Mouse (Mus musculus) forebrain, embryonic 13.5 days (tissue): ENCODE results near the gene Chrd. TPM values are rescaled to one million over a fixed set of nuclear protein-coding genes. Genes with fewer than 3 reads are reported as not detected.
A peak's percentile ranks its signal among the peaks of the same experiment; 100 is the strongest.

Experiments
- ATAC-seq: fragments of 200-750 bp; cut with Nextera tagmentation; 2 replicates; pipeline ENCODE4 v1.8.0; 2017
- H3K27ac ChIP-seq: fragments of 300-500 bp; sonication (generic); 2 replicates; pipeline ENCODE4 v1.5.1; 2015; ENCODE audit warnings: inconsistent platforms, mild to moderate bottlenecking, moderate library complexity
- H3K27me3 ChIP-seq: fragments of 300-500 bp; sonication (generic); 2 replicates; pipeline ENCODE4 v1.6.1; 2015; ENCODE audit warnings: mild to moderate bottlenecking, inconsistent platforms
- H3K36me3 ChIP-seq: fragments of 300-500 bp; sonication (generic); 2 replicates; pipeline ENCODE4 v1.6.1; 2015; ENCODE audit warnings: mild to moderate bottlenecking, inconsistent platforms; ENCODE audit not compliant: poor library complexity, severe bottlenecking
- H3K4me1 ChIP-seq: fragments of 300-500 bp; sonication (generic); 2 replicates; pipeline ENCODE4 v1.6.1; 2015; ENCODE audit warnings: inconsistent platforms
- H3K4me2 ChIP-seq: fragments of 300-500 bp; sonication (generic); 2 replicates; pipeline ENCODE4 v1.6.1; 2015; ENCODE audit warnings: inconsistent platforms, mild to moderate bottlenecking, moderate library complexity
- H3K4me3 ChIP-seq: fragments of 300-500 bp; sonication (generic); 2 replicates; pipeline ENCODE4 v1.5.1; 2015; ENCODE audit warnings: mild to moderate bottlenecking, inconsistent platforms
- H3K9ac ChIP-seq: fragments of 300-500 bp; sonication (generic); 2 replicates; pipeline ENCODE4 v1.6.1; 2015; ENCODE audit warnings: mild to moderate bottlenecking, inconsistent platforms
- H3K9me3 ChIP-seq: fragments of 300-500 bp; sonication (generic); replicated peaks from 2 replicates; pipeline ENCODE4 v1.6.1; 2016; ENCODE audit warnings: inconsistent platforms
- WGBS: fragments of 180-500 bp; shearing (Covaris S2); methylation state at CpG from one replicate; pipeline ENCODE4 v1.1.7; 2015; 5-methylcytosine and 5-hydroxymethylcytosine counted together
- polyA plus RNA-seq: library from polyadenylated mRNA; unstranded; fragments of >200 nt; fragmentation: Nextera tagmentation; extraction: Ambion mirVana; gene quantifications from 2 replicates; pipeline ENCODE4 v1.2.1, GENCODE M21; 2015

The Chrd gene
- polyA plus RNA-seq, 1 experiment from 2014 or later: 1.8 TPM

GRCm38 (mm10) chr16:20712889-20713288 lies 20.0 kb upstream of the Chrd start:
- no peak overlapping the region for H3K27ac ChIP-seq
- H3K9ac ChIP-seq: no peak overlapping the region
- H3K9me3 ChIP-seq: no peaks in the 10 kb centered on the region
- peaks cover 41% of the 10 kb centered on the region for H3K36me3 ChIP-seq
- no peak for ATAC-seq
- no peak overlapping the region for H3K4me3 ChIP-seq
- H3K4me1 ChIP-seq: peaks cover 37% of the 10 kb centered on the region
- no peak overlapping the region for H3K4me2 ChIP-seq
- no peaks in the 10 kb centered on the region for H3K27me3 ChIP-seq
- 91% methylated on average over 7 of the region's 7 CpGs for WGBS

GRCm38 (mm10) chr16:20714307-20715080 lies 18.4 kb upstream of the Chrd start:
- Histone ChIP-seq H3K4me2 (peak overlapping the region; percentile 89), H3K9ac (peak overlapping the region; percentile 83; the same call in 1 of the 2 replicates), H3K9me3 (no peaks in the 10 kb centered on the region), H3K4me1 (peaks cover 47% of the 10 kb centered on the region), H3K4me3 (peak overlapping the region; percentile 64), H3K36me3 (peaks cover 37% of the 10 kb centered on the region), H3K27ac (no peak overlapping the region), H3K27me3 (no peaks in the 10 kb centered on the region)
- WGBS: 25% methylated on average over 11 of the region's 11 CpGs
- ATAC-seq: no peak

- peak overlapping the region; percentile 89 for H3K4me2 ChIP-seq
- peak overlapping the region; percentile 83 for H3K9ac ChIP-seq
- H3K4me1 ChIP-seq: peaks cover 47% of the 10 kb centered on the region
- H3K27ac ChIP-seq: no peak overlapping the region
- H3K4me3 ChIP-seq: peak overlapping the region; percentile 64
- no peak for ATAC-seq
- no peaks in the 10 kb centered on the region for H3K27me3 ChIP-seq
- H3K36me3 ChIP-seq: peaks cover 31% of the 10 kb centered on the region
- WGBS: 67% methylated on average over 2 of the region's 2 CpGs
- no peaks in the 10 kb centered on the region for H3K9me3 ChIP-seq
Observed at GRCm38 (mm10) chr16:20715161-20715560, 17.8 kb upstream of the Chrd start.

- Histone ChIP-seq H3K9ac (peak overlapping the region; percentile 83), H3K27ac (peak overlapping the region; percentile 91), H3K4me1 (peaks cover 47% of the 10 kb centered on the region), H3K36me3 (peaks cover 27% of the 10 kb centered on the region), H3K9me3 (no peaks in the 10 kb centered on the region), H3K4me2 (peak overlapping the region; percentile 89), H3K4me3 (peak overlapping the region; percentile 64), H3K27me3 (no peaks in the 10 kb centered on the region)
- ATAC-seq: no peak
- WGBS: under 1% methylated on average over 8 of the region's 12 CpGs
Observed at GRCm38 (mm10) chr16:20715566-20715965, 17.4 kb upstream of the Chrd start.

DNA sequence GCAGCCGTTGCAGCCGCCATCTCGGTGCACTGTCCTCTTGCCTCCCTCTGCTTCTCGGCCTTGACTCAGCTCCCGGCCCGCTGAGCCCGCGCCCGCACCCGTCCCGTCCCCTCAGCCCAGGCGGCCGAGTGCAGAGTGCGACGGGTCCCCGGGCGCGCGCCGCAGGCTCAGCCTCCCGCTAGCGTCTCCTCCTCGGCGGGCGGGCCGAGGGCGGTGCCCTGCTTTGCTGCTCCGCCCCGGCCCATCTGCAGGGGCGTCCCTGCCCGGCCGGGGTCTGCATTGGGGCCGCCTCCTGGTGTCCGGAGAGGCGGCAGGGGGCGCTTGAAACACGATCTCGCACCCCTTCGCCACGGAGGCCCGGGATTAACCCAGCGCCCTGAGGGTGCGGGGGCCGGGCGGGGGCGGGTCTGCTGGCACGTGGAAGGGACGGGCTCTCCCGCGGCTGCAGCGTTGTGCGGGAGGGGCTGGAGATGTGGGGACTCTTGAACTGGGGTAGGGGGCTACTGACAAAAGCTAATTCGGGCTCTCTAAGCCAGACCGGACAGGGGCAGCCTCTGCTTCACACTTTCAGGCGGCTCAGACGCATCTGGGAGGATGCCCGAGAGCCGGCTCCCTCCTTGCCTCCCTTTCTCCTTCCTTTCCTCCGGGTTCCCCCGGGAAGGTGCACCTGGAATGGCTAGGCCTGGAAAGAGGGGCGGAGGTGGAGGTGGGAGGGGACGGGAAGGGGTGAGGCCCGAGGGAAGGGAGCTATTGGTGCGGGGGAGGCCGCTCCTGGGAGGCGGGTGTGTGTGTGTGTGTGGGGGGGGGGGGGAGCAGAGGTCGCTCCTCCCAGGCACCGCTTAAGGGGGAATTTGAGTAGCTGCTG lies 16.7 kb upstream of the Chrd start:
- Histone ChIP-seq H3K4me1 (peaks cover 47% of the 10 kb centered on the region), H3K9me3 (no peaks in the 10 kb centered on the region), H3K27ac (peak overlapping the region; percentile 91), H3K27me3 (no peaks in the 10 kb centered on the region), H3K4me3 (peak overlapping the region; percentile 64), H3K9ac (peak overlapping the region; percentile 83), H3K4me2 (peak overlapping the region; percentile 89), H3K36me3 (peaks cover 21% of the 10 kb centered on the region)
- WGBS: under 1% methylated on average over 45 of the region's 68 CpGs
- ATAC-seq: peak; percentile 84

DNA sequence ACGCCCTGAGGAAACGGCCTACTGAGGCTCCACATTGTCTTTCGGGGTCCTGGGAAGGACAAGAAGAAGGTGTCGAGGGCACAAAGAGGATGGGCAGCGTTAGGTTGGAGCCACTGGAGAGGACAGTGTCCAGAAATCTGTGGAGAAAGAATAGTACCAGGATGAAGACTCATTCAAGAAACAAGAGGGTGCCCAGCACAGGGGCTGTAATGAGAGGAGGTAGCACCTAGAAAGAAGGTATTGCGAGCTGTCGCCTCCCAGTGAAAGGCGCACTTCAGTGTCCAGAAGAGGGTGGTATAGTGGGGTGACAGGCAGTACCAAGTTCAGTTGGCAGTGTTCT lies 16.1 kb upstream of the Chrd start:
- Histone ChIP-seq H3K4me2 (peak overlapping the region; percentile 89), H3K4me1 (peaks cover 47% of the 10 kb centered on the region), H3K27ac (peak overlapping the region; percentile 91), H3K9ac (peak overlapping the region; percentile 83), H3K36me3 (peaks cover 21% of the 10 kb centered on the region), H3K4me3 (peak overlapping the region; percentile 64), H3K9me3 (no peaks in the 10 kb centered on the region), H3K27me3 (no peaks in the 10 kb centered on the region)
- peak; percentile 9 for ATAC-seq
- 0% methylated on average over 8 of the region's 8 CpGs for WGBS

- ATAC-seq: peak; percentile 85
- under 1% methylated on average over 62 of the region's 62 CpGs for WGBS
- peaks cover 47% of the 10 kb centered on the region for H3K4me1 ChIP-seq
- H3K4me3 ChIP-seq: peak within 1 kb of the TSS; percentile 64
- H3K9ac ChIP-seq: peak within 1 kb of the TSS; percentile 83
- peak within 1 kb of the TSS; percentile 89 for H3K4me2 ChIP-seq
- peaks cover 21% of the 10 kb centered on the region for H3K36me3 ChIP-seq
- H3K9me3 ChIP-seq: no peaks in the 10 kb centered on the region
- H3K27me3 ChIP-seq: no peaks in the 10 kb centered on the region
- H3K27ac ChIP-seq: peak within 1 kb of the TSS; percentile 91
Observed at GRCm38 (mm10) chr16:20717181-20717977, 15.5 kb upstream of the Chrd start, which contains the start of the genes Polr2h and Clcn2. TSS of gene Polr2h (plus strand) at chr16:20717665. TSS of gene Clcn2 (minus strand) at chr16:20717746.

- peak overlapping the region; percentile 64 for H3K4me3 ChIP-seq
- H3K9ac ChIP-seq: peak overlapping the region; percentile 83
- 5% methylated on average over 18 of the region's 18 CpGs for WGBS
- H3K4me2 ChIP-seq: peak overlapping the region; percentile 89
- H3K27ac ChIP-seq: peak overlapping the region; percentile 91
- ATAC-seq: no peak; the same call in 1 of the 2 replicates
- peaks cover 15% of the 10 kb centered on the region for H3K36me3 ChIP-seq
- no peaks in the 10 kb centered on the region for H3K27me3 ChIP-seq
- peaks cover 47% of the 10 kb centered on the region for H3K4me1 ChIP-seq
- H3K9me3 ChIP-seq: no peaks in the 10 kb centered on the region
Observed at GRCm38 (mm10) chr16:20717978-20718670, 14.8 kb upstream of the Chrd start.

DNA sequence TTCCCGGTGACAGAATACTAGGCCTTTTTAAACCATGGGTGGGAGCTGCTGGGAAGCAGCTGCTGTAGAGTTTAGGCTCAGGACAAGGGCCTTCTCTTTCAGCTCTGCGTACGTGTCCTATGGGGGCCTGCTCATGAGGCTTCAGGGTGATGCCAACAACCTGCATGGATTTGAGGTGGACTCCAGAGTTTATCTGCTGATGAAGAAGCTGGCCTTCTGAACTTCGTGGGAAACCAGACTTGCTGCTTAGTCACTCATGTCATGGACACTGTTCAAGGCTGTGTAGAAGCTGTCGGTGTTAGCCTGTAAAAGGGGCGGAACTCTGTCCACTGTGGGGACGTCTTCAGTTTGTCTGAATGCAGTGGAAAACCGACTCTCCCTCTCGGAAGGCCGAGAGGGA lies 11.1 kb upstream of the Chrd start:
- no peaks in the 10 kb centered on the region for H3K27me3 ChIP-seq
- no peak overlapping the region for H3K4me2 ChIP-seq
- peaks cover 17% of the 10 kb centered on the region for H3K4me1 ChIP-seq
- no peak overlapping the region for H3K4me3 ChIP-seq
- no peaks in the 10 kb centered on the region for H3K9me3 ChIP-seq
- H3K9ac ChIP-seq: no peak overlapping the region
- WGBS: 90% methylated on average over 10 of the region's 10 CpGs
- H3K27ac ChIP-seq: no peak overlapping the region
- peaks cover 13% of the 10 kb centered on the region for H3K36me3 ChIP-seq
- ATAC-seq: no peak

DNA sequence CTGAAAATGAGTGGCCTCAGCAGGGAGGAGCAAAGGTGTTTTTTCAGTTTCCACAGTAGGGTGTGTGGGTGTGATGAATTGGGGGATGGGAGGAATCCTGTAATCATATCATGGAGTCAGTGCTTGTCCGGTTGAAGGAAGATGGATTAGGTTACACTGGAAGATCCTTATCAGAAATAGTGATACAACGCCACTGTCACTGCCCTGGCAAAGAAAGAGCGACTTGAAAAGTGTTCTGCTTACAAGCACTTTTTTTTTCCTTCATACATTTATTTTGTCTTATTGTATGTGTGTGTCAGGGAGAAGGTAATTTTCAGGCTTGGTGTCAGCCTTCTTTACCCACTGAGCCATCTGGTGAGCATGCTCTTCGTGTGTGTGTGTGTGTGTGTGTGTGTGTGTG lies 10.2 kb upstream of the Chrd start:
- no peaks in the 10 kb centered on the region for H3K9me3 ChIP-seq
- H3K4me3 ChIP-seq: no peak overlapping the region
- no peak overlapping the region for H3K4me2 ChIP-seq
- no peaks in the 10 kb centered on the region for H3K27me3 ChIP-seq
- peaks cover 11% of the 10 kb centered on the region for H3K4me1 ChIP-seq
- H3K36me3 ChIP-seq: peaks cover 13% of the 10 kb centered on the region
- WGBS: 89% methylated on average over 4 of the region's 4 CpGs
- no peak overlapping the region for H3K27ac ChIP-seq
- H3K9ac ChIP-seq: no peak overlapping the region
- ATAC-seq: no peak

- Histone ChIP-seq H3K4me1 (peaks cover 7% of the 10 kb centered on the region), H3K27me3 (no peaks in the 10 kb centered on the region), H3K4me3 (no peak overlapping the region), H3K27ac (no peak overlapping the region), H3K4me2 (no peak overlapping the region), H3K9ac (no peak overlapping the region), H3K9me3 (no peaks in the 10 kb centered on the region), H3K36me3 (peaks cover 13% of the 10 kb centered on the region)
- ATAC-seq: no peak
- 70% methylated on average over 4 of the region's 4 CpGs for WGBS
Observed at GRCm38 (mm10) chr16:20723247-20723646, 9.7 kb upstream of the Chrd start.
